Mouse (Mus musculus) cerebellum, postnatal 14 days (tissue): ENCODE results near the gene Exosc7.
A peak's percentile ranks its signal among the peaks of the same experiment; 100 is the strongest.

ENCODE experiments used
- DNase-seq, 2 experiments: peaks; one replicate each; pipeline ENCODE4 v3.0.0; 2021; ENCODE audit warnings: mixed read lengths in 2 of 2

Exosc7 gene

GRCm38 (mm10) chr9:123112805-123113521, at the start of gene Exosc7, which contains the start of gene Zdhhc3:
TSS of gene Exosc7 (plus strand) at chr9:123113215.
TSS of gene Zdhhc3 (minus strand) at chr9:123113205.
- peak; percentile 91 to 96 for DNase-seq

GRCm38 (mm10) chr9:123079149-123079548, 33.9 kb upstream of the Exosc7 start:
- no peak for DNase-seq

DNA sequence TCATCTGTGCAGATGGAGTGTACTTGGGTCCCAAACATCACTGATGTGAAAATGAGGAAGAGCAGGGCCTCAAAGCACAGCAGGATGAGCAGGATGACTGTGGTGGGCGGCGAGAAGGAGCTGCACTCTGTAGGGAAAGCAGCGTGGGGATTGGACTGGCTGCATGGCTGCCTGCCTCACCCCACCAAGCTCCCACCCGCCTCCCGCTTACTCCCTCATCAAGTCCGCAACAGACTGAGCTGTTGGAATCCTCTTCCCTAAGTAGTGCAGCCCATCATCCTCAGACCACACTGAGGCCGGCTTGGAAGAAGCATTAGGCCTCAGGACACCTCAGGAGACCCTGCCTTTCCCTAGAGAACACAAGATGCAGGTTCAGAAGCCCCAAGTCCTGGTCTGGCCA, 32.7 kb upstream of the Exosc7 start:
- no peak for DNase-seq

DNA sequence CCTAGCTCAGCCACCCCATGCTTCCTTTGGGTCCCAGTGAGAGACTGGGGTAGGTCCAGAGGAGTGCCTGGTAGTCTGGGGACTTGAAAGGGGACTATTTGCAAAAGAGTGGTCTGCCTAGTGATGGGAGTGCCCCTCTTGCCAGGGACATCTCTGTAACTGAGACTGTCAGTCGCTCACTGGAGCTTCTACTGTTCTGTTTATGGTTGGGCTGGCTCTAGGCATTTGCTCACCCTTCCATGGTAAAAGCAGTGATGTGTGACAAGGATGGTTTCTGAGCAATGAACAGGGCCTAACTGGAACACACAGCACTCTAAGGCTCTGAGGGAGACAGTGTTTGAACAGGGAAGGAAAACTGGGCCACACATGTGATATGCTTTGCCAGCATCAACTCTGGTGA, 32.2 kb upstream of the Exosc7 start:
- DNase-seq: no peak

- DNase-seq: no peak
These were observed 27.6 kb upstream of the Exosc7 start for GRCm38 (mm10) chr9:123085373-123085772.

DNA sequence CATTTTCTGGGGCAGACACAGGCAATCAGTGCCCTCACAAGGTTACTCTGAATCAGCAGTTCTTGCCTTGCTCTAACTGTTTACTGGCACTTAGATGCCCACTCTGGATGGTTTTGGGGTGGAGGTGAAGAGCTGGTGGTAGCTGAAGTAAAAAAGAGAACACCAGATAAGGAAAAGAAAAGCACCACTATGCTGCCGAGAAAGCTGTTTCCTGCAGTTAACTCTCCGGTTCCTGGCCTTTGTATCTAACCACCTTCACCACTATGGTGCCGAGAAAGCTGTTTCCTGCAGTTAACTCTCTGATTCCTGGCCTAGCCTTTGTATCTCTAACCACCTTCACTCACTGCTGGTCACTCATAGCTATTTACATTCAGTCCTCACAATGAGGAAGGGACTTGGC, 25.5 kb upstream of the Exosc7 start:
- DNase-seq: no peak

GRCm38 (mm10) chr9:123090844-123091243, 22.2 kb upstream of the Exosc7 start:
- no peak for DNase-seq

GRCm38 (mm10) chr9:123099631-123100455, 13.2 kb upstream of the Exosc7 start:
- DNase-seq: no peak

GRCm38 (mm10) chr9:123103425-123103824, 9.6 kb upstream of the Exosc7 start:
- no peak for DNase-seq

GRCm38 (mm10) chr9:123104362-123104761, 8.7 kb upstream of the Exosc7 start:
- DNase-seq: no peak

GRCm38 (mm10) chr9:123107186-123107585, 5.8 kb upstream of the Exosc7 start:
- DNase-seq: no peak

- no peak for DNase-seq
These were observed 3.8 kb upstream of the Exosc7 start for GRCm38 (mm10) chr9:123109188-123109587.

GRCm38 (mm10) chr9:123111751-123112221, 1.2 kb upstream of the Exosc7 start:
- no peak for DNase-seq

- DNase-seq: peak; percentile 29 to 30
These were observed 916 bp downstream of the Exosc7 start for GRCm38 (mm10) chr9:123113931-123114330.

- no peak for DNase-seq
These were observed 2.6 kb downstream of the Exosc7 start for GRCm38 (mm10) chr9:123115566-123115965.

DNA sequence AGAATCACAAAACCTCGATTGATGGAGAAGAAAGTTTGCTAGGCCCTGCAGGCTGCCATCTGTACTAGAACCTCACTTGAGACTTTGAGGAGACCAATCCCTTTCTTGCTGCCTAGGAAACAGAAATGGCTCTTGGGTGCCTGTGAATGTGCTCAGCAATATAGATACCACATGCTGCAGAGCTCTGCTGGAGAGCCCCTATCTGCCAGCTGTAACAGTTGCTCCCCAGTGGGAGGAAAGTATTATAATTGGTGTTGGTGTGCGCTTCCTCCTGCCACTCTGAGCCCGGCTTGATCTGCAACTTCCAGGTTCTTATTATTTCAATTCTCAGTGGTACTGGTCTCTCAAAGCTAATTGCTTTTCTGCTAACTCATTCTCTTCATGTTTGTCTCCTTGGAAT, 10.0 kb downstream of the Exosc7 start:
- DNase-seq: no peak

- DNase-seq: peak; percentile 26 to 27
These were observed 10.8 kb downstream of the Exosc7 start for GRCm38 (mm10) chr9:123123571-123124412.

DNA sequence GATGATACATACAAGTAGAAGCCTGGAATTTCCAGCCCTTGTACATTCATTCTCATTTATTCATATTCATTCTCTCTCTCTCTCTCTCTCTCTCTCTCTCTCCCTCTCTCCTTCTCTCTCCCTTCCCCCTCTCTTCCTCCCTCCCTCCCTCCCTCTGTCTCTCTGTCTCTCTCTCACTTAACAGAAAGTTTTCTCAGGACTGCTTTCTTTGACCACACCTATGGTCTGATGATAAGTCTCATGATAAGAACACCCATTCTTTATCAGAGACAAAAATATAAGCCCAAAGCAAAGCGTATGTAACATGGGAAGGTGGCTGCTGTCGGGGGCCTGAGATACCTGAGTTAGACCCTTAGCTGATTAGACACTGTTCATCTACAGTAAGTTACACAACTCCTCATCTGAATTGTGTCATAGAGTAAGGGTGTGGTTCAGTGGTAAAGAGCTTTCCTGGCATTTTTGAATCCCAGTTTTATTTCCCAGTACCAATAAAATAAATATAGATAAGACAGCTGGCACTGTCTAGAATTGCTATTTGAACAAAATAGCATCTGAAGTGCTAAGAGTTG, 11.5 kb downstream of the Exosc7 start:
- DNase-seq: no peak

DNA sequence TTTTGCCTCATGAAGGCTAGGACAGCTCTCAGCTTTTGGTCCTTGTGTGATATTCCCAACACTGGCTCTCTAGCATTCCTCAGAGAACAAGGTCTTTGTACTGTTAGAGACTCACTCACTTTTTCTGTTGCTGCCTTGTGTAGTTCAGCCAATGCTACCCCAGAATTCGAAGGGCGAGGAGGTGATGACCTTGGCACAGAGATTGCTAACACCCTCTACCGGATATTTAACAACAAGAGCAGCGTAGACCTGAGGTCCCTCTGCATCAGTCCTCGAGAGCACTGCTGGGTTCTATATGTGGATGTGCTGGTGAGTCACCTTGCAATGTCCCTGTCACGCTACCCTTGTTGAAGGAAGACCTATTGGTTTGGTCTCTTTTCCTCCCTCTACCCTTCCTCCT, 14.6 kb downstream of the Exosc7 start:
- DNase-seq: no peak

DNA sequence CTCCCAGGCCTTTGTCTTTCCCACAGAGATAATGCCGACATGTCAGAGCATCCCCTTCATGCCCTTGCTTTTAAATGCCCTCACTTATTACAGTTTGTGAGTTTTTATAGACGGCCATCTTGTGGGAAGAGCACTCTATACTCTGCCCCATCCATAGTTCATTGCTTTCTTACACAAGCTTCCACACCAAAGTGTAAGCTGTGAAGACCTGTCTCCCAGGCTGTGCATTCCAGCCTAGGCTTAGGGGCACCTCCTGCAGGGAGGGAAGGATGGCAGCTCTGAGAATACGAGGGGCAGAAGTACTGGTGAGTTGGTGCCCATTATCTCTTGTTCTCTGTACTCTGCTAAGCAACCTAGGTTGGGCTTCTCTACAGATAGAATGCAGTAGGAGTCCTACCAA, 20.0 kb downstream of the Exosc7 start:
- no peak for DNase-seq

GRCm38 (mm10) chr9:123136953-123137682, 24.1 kb downstream of the Exosc7 start:
- no peak for DNase-seq
